Mouse (Mus musculus) heart, adult 2 months (tissue): ENCODE measurements around the gene Arhgef17. TPM values are rescaled to one million over a fixed set of nuclear protein-coding genes. Genes with fewer than 3 reads are reported as not detected.

Source experiments
- DNase-seq, 2 experiments: peaks; one replicate each; pipeline ENCODE4 v3.0.0; 2021
- H3K27ac ChIP-seq: fragments of 200-600 bp; 2 replicates; pipeline ENCODE4 v1.8.1; 2022
- H3K27me3 ChIP-seq: fragments of 200-500 bp; 2 replicates; pipeline ENCODE4 v1.6.1; 2012; ENCODE audit warnings: mild to moderate bottlenecking, low read length, inconsistent platforms, mixed read lengths; ENCODE audit not compliant: control insufficient read depth, insufficient read depth
- H3K36me3 ChIP-seq: fragments of 200-500 bp; 2 replicates; pipeline ENCODE4 v1.6.1; 2012; ENCODE audit warnings: low read length, inconsistent platforms; ENCODE audit not compliant: control insufficient read depth, insufficient read depth
- H3K4me1 ChIP-seq: fragments of 200-500 bp; 2 replicates; pipeline ENCODE4 v1.6.1; 2011; ENCODE audit warnings: low read length; ENCODE audit not compliant: control insufficient read depth, insufficient read depth
- H3K4me3 ChIP-seq: fragments of 200-600 bp; 2 replicates; pipeline ENCODE4 v1.8.1; 2022
- H3K79me2 ChIP-seq: fragments of 200-500 bp; replicated peaks from 2 replicates; pipeline ENCODE4 v1.6.1; 2012; ENCODE audit warnings: mild to moderate bottlenecking, inconsistent platforms, low read length, moderate library complexity, mixed read lengths; ENCODE audit not compliant: control insufficient read depth, insufficient read depth
- H3K9ac ChIP-seq: fragments of 200-500 bp; 2 replicates; pipeline ENCODE4 v1.6.1; 2012; ENCODE audit warnings: low read depth, mild to moderate bottlenecking, control low read depth, inconsistent platforms, low read length, mixed read lengths
- CTCF ChIP-seq: fragments of 200-600 bp; IDR thresholded peaks from 2 replicates; pipeline ENCODE4 v1.8.1; 2022; ENCODE audit warnings: antibody characterized with exemption, mild to moderate bottlenecking, moderate library complexity
- EP300 ChIP-seq: fragments of 200-500 bp; IDR thresholded peaks from 2 replicates; pipeline ENCODE4 v1.6.1; 2011; ENCODE audit warnings: low read depth, low read length, control low read depth; ENCODE audit not compliant: insufficient read depth
- POLR2A ChIP-seq: fragments of 200-500 bp; IDR thresholded peaks from 2 replicates; pipeline ENCODE4 v1.6.1; 2011; ENCODE audit warnings: mild to moderate bottlenecking, low read depth, low read length, control low read depth; ENCODE audit not compliant: insufficient read depth
- WGBS: fragments of 180-500 bp; shearing (Covaris S2); methylation state at CpG from one replicate; pipeline ENCODE4 v1.1.7; 2018; 5-methylcytosine and 5-hydroxymethylcytosine counted together
- intact Hi-C: fragments of 180-260 bp; cut with DNase I; formaldehyde crosslinking; loops from one replicate; pipeline ENCODE4 v1.15.1; 2025
- polyA plus RNA-seq: library from polyadenylated mRNA; depleted of rRNA; stranded (reverse); fragments of >200 nt; gene quantifications from 2 replicates; pipeline ENCODE4 v1.2.3, GENCODE M21; 2012
- total RNA-seq, 2 experiments: library from RNA; stranded (reverse); gene quantifications; 2 replicates each; pipeline ENCODE4 v1.2.3; 2021

Gene Arhgef17
- total and polyA plus RNA-seq, 3 experiments, result 23.4 to 28.4 (median 26.2) TPM

GRCm38 (mm10) chr7:100908567-100908966 lies 23.3 kb downstream of the Arhgef17 start:
- TF ChIP-seq CTCF (peak; percentile 68), POLR2A (no peak)
- H3K9ac ChIP-seq, result 0 out of 2 replicates have a peak overlapping the region, but pooled peaks have one; percentile 6
- peaks cover 20% of the 10 kb centered on the region for H3K4me1 ChIP-seq
- H3K36me3 ChIP-seq, result no peaks in the 10 kb centered on the region
- intact Hi-C loops, result no loop called here
- peak overlapping the region; percentile 29 for H3K27ac ChIP-seq
- WGBS, result 37% methylated on average over 8 of the region's 8 CpGs
- no peak overlapping the region for H3K4me3 ChIP-seq
- H3K79me2 ChIP-seq, result 0 out of 2 replicates have a peak, but pooled peaks cover 2% of the 10 kb centered on the region
- H3K27me3 ChIP-seq, result no peaks in the 10 kb centered on the region
- peak; percentile 55 to 59 for DNase-seq

DNA sequence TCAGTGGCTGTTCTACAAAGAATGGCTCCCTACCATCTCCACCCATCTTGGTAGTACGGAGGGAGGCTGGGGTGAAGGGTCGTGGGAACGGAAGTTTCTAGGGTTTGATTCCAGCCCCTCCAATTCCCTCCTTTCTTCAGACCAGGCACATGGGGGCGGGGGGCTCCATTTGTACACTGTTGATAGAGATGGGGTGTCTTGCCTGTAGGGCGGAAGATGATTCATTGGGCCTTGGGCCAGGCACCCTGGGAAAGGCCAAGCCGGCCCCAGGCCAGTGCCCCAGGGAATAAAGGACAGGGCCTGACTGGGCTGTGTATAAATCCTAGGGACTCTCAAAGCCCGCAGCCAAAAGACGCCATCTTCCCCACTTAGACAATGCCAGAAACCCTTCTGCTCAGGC lies 23.8 kb downstream of the Arhgef17 start:
- peak; percentile 72 to 74 for DNase-seq
- H3K4me1 ChIP-seq, result peaks cover 19% of the 10 kb centered on the region
- H3K9ac ChIP-seq, result 0 out of 2 replicates have a peak overlapping the region, but pooled peaks have one; percentile 6
- no peaks in the 10 kb centered on the region for H3K36me3 ChIP-seq
- no peak overlapping the region for H3K4me3 ChIP-seq
- intact Hi-C loops, result no loop called here
- 55% methylated on average over 8 of the region's 8 CpGs for WGBS
- TF ChIP-seq EP300, result no peak
- no peak for TF ChIP-seq CTCF
- no peak for TF ChIP-seq POLR2A
- H3K27me3 ChIP-seq, result no peaks in the 10 kb centered on the region
- H3K79me2 ChIP-seq, result 0 out of 2 replicates have a peak, but pooled peaks cover 2% of the 10 kb centered on the region
- peak overlapping the region; percentile 29 for H3K27ac ChIP-seq

DNA sequence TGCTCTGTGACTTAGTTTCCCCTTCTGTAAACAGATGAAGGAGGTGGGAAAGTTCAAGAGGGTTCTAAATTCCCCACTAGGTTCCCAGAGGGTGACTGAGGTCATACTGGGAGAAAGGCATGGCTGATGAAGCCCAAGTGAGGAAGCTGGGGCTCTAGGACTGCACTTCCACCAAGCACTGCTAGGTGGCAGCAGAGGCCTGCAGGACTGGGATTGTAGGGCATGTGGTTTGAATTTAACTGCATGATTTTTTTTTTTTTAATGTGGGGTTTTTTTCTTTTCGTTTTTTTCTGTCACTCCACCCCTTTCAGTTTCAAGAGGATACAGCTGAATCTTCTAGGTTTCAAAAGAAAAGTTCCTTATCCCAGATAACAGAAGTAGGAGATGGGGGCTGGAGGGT lies 24.7 kb downstream of the Arhgef17 start:
- H3K27ac ChIP-seq, result peak overlapping the region; percentile 29
- WGBS, result 0% methylated on average over 1 of the region's 1 CpGs
- H3K27me3 ChIP-seq, result no peaks in the 10 kb centered on the region
- H3K36me3 ChIP-seq, result no peaks in the 10 kb centered on the region
- peaks cover 5% of the 10 kb centered on the region for H3K79me2 ChIP-seq
- intact Hi-C loops, result loop anchor here (1.0 to 2.0 kb wide), 3 partner anchors 25 to 146 kb away; partner anchors contain the start of gene Arhgef17
- no peak overlapping the region for H3K4me3 ChIP-seq
- H3K9ac ChIP-seq, result no peak overlapping the region
- peak; percentile 98 for TF ChIP-seq EP300
- no peak for TF ChIP-seq POLR2A
- H3K4me1 ChIP-seq, result peaks cover 18% of the 10 kb centered on the region
- DNase-seq, result peak; percentile 84 to 90

- H3K9ac ChIP-seq, result no peak overlapping the region
- H3K27me3 ChIP-seq, result no peaks in the 10 kb centered on the region
- H3K27ac ChIP-seq, result no peak overlapping the region
- H3K36me3 ChIP-seq, result no peaks in the 10 kb centered on the region
- 77% methylated on average over 10 of the region's 10 CpGs for WGBS
- TF ChIP-seq CTCF (no peak), POLR2A (no peak), EP300 (no peak)
- intact Hi-C loops, result loop anchor here (2.0 kb wide), 1 partner anchor 147 kb away; no protein-coding TSS in a partner anchor
- no peak for DNase-seq
- H3K4me1 ChIP-seq, result peaks cover 13% of the 10 kb centered on the region
- H3K4me3 ChIP-seq, result no peak overlapping the region
- peaks cover 5% of the 10 kb centered on the region for H3K79me2 ChIP-seq
These were observed 25.7 kb downstream of the Arhgef17 start for GRCm38 (mm10) chr7:100906029-100906789.

GRCm38 (mm10) chr7:100905037-100905436 lies 26.9 kb downstream of the Arhgef17 start:
- TF ChIP-seq CTCF, result no peak
- TF ChIP-seq POLR2A, result no peak
- Histone ChIP-seq H3K36me3 (no peaks in the 10 kb centered on the region), H3K27me3 (no peaks in the 10 kb centered on the region), H3K4me1 (peaks cover 6% of the 10 kb centered on the region), H3K27ac (peak overlapping the region; percentile 6; the same call in 1 of the 2 replicates), H3K4me3 (no peak overlapping the region), H3K79me2 (peaks cover 5% of the 10 kb centered on the region), H3K9ac (no peak overlapping the region)
- intact Hi-C loops, result no loop called here
- WGBS, result 60% methylated on average over 7 of the region's 7 CpGs
- DNase-seq, result no peak

GRCm38 (mm10) chr7:100904612-100905011 lies 27.3 kb downstream of the Arhgef17 start:
- Histone ChIP-seq H3K36me3 (no peaks in the 10 kb centered on the region), H3K27me3 (no peaks in the 10 kb centered on the region), H3K4me1 (peaks cover 3% of the 10 kb centered on the region), H3K27ac (peak overlapping the region; percentile 6; the same call in 1 of the 2 replicates), H3K79me2 (peaks cover 5% of the 10 kb centered on the region), H3K4me3 (no peak overlapping the region), H3K9ac (no peak overlapping the region)
- 60% methylated on average over 5 of the region's 5 CpGs for WGBS
- intact Hi-C loops, result no loop called here
- DNase-seq, result peak in 1 of 2 experiments; percentile 39
- TF ChIP-seq CTCF (no peak), EP300 (no peak), POLR2A (no peak)
